Mouse (Mus musculus) ES-E14 (cell line): Measurements from ENCODE around the gene Itga11. TPM values are rescaled to one million over a fixed set of nuclear protein-coding genes. Genes with fewer than 3 reads are reported as not detected.
A peak's percentile ranks its signal among the peaks of the same experiment; 100 is the strongest.

ENCODE experiments used
- DNase-seq: peaks from one replicate; pipeline ENCODE4 v3.0.0-alpha.2; 2013; ENCODE audit warnings: low read depth, low spot score
- H3K27ac ChIP-seq: 2 replicates; pipeline ENCODE4 v1.5.1; 2012; ENCODE audit warnings: low read depth, mild to moderate bottlenecking, low read length, moderate library complexity, mixed read lengths; ENCODE audit not compliant: poor library complexity, insufficient read depth, severe bottlenecking
- H3K36me3 ChIP-seq: 2 replicates; pipeline ENCODE4 v1.6.1; 2012; ENCODE audit warnings: mild to moderate bottlenecking, low read length, moderate library complexity, mixed read lengths; ENCODE audit not compliant: control insufficient read depth, poor library complexity, insufficient read depth, severe bottlenecking
- H3K4me1 ChIP-seq, 2 experiments: fragments of 150-350 bp in 1 of 2; sonication (generic) in 1 of 2; 2 replicates each; pipeline ENCODE4 v1.6.1; 2012; ENCODE audit warnings: low read length in 2 of 2, mild to moderate bottlenecking in 1 of 2, mixed read lengths in 1 of 2; ENCODE audit not compliant: control insufficient read depth in 2 of 2, insufficient read depth in 2 of 2, poor library complexity in 1 of 2
- H3K4me3 ChIP-seq, 2 experiments: fragments of 150-350 bp in 1 of 2; sonication (generic) in 1 of 2; 2 replicates each; pipeline ENCODE4 v1.5.1; 2012; ENCODE audit warnings: low read length in 2 of 2, low read depth in 1 of 2, mild to moderate bottlenecking in 1 of 2, mixed read lengths in 1 of 2; ENCODE audit not compliant: insufficient read depth in 1 of 2, poor library complexity in 1 of 2, severe bottlenecking in 1 of 2
- H3K9ac ChIP-seq: 2 replicates; pipeline ENCODE4 v1.6.1; 2012; ENCODE audit warnings: low read depth, mild to moderate bottlenecking, low read length, mixed read lengths; ENCODE audit not compliant: poor library complexity, insufficient read depth, severe bottlenecking
- H3K9me3 ChIP-seq: fragments of 150-350 bp; sonication (generic); 2 replicates; pipeline ENCODE4 v1.6.1; 2012; ENCODE audit warnings: low read depth, mild to moderate bottlenecking, low read length; ENCODE audit not compliant: control insufficient read depth, insufficient read depth
- CHD2 ChIP-seq: IDR thresholded peaks from 2 replicates; pipeline ENCODE4 v1.6.1; 2014; ENCODE audit warnings: mild to moderate bottlenecking, low read depth, low read length, inconsistent platforms
- HCFC1 ChIP-seq: IDR thresholded peaks from 2 replicates; pipeline ENCODE4 v1.6.1; 2012; ENCODE audit warnings: low read length, inconsistent platforms, borderline replicate concordance; ENCODE audit not compliant: insufficient read depth
- MAFK ChIP-seq: IDR thresholded peaks from 2 replicates; pipeline ENCODE4 v1.6.1; 2014; ENCODE audit warnings: mild to moderate bottlenecking, low read depth, low read length, inconsistent platforms; ENCODE audit not compliant: insufficient read depth
- ZC3H11A ChIP-seq: IDR thresholded peaks from 2 replicates; pipeline ENCODE4 v1.6.1; 2012; ENCODE audit warnings: low read depth, mild to moderate bottlenecking, inconsistent platforms, low read length, borderline replicate concordance
- ZNF384 ChIP-seq: IDR thresholded peaks from 2 replicates; pipeline ENCODE4 v1.6.1; 2012; ENCODE audit warnings: low read depth, low read length, inconsistent platforms
- in situ Hi-C, 2 experiments: fragments of 600-800 bp; cut with MboI; formaldehyde crosslinking; loops; one replicate each; pipeline ENCODE4 v1.15.1; 2025; ENCODE audit warnings: low sequenced_read_pairs in 2 of 2, inconsistent platforms in 1 of 2; ENCODE audit not compliant: unreplicated experiment in 2 of 2
- total RNA-seq: library from RNA; depleted of rRNA; stranded (reverse); fragments of 300-350 nt; gene quantifications from 2 replicates; pipeline ENCODE4 v1.2.3, GENCODE M21; 2012

The Itga11 gene
- total RNA-seq, 1 experiment: 1.3 TPM

DNA sequence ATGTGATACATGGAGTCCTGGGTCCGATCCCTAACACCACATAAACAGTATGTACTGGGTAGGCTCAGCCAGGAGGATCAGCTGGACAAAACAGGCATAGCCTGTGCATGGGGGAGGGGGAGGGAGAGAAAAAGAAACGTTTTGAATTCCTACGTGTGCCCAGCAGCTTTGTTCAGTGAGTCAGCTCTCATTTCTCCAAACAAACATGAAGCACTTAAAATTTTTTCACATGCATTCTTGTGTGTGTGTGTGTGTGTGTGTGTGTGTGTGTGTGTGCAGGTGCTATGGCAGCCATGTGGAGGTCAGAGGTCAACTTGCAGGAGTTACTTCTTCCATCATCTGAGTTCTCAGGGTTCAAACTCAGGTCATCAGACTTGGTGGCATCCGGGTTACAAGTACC lies 97.8 kb downstream of the Itga11 start:
- Histone ChIP-seq H3K4me3 (no peak overlapping the region), H3K9ac (no peak overlapping the region), H3K4me1 (peaks cover 0 to 4% of the 10 kb centered on the region in 2 experiments; a peak in 1 of 4 replicates), H3K36me3 (no peaks in the 10 kb centered on the region; the same call in 1 of the 2 replicates), H3K27ac (no peak overlapping the region), H3K9me3 (no peaks in the 10 kb centered on the region)
- no peak for DNase-seq
- TF ChIP-seq ZC3H11A (no peak), ZNF384 (no peak), MAFK (no peak)
- in situ Hi-C loops: no loop called here

GRCm38 (mm10) chr9:62777461-62777860 lies 99.8 kb downstream of the Itga11 start:
- Histone ChIP-seq H3K4me1 (peaks cover 0 to 4% of the 10 kb centered on the region in 2 experiments; a peak in 1 of 4 replicates), H3K9ac (no peak overlapping the region), H3K4me3 (no peak overlapping the region), H3K27ac (no peak overlapping the region), H3K9me3 (no peaks in the 10 kb centered on the region), H3K36me3 (no peaks in the 10 kb centered on the region; the same call in 1 of the 2 replicates)
- TF ChIP-seq ZC3H11A: peak; percentile 62
- no peak for TF ChIP-seq CHD2
- peak; percentile 81 for DNase-seq
- in situ Hi-C loops: no loop called here

GRCm38 (mm10) chr9:62778721-62779120 lies 101.1 kb downstream of the Itga11 start:
- H3K27ac ChIP-seq: no peak overlapping the region
- DNase-seq: no peak
- H3K9me3 ChIP-seq: no peaks in the 10 kb centered on the region
- H3K4me1 ChIP-seq: peaks cover 0 to 5% of the 10 kb centered on the region in 2 experiments; a peak in 1 of 4 replicates
- H3K4me3 ChIP-seq: peak overlapping the region in 1 of 2 experiments; percentile 22; a peak in 1 of 4 replicates
- H3K9ac ChIP-seq: no peak overlapping the region
- in situ Hi-C loops: no loop called here
- no peak for TF ChIP-seq MAFK
- no peaks in the 10 kb centered on the region for H3K36me3 ChIP-seq

GRCm38 (mm10) chr9:62781965-62782364 lies 104.3 kb downstream of the Itga11 start:
- Histone ChIP-seq H3K4me1 (peaks cover 0 to 7% of the 10 kb centered on the region in 2 experiments; a peak in 1 of 4 replicates), H3K4me3 (no peak overlapping the region), H3K27ac (no peak overlapping the region), H3K9me3 (no peaks in the 10 kb centered on the region), H3K9ac (no peak overlapping the region), H3K36me3 (peaks cover 3% of the 10 kb centered on the region; the same call in 1 of the 2 replicates)
- in situ Hi-C loops: no loop called here
- DNase-seq: no peak
- TF ChIP-seq CHD2: no peak
- TF ChIP-seq ZC3H11A: no peak
- TF ChIP-seq MAFK: no peak
- TF ChIP-seq HCFC1: no peak
- TF ChIP-seq ZNF384: no peak

- Histone ChIP-seq H3K4me3 (no peak overlapping the region), H3K4me1 (peaks cover 0 to 3% of the 10 kb centered on the region in 2 experiments; a peak in 1 of 4 replicates), H3K9ac (no peak overlapping the region), H3K9me3 (no peaks in the 10 kb centered on the region), H3K27ac (no peak overlapping the region), H3K36me3 (peaks cover 3% of the 10 kb centered on the region; the same call in 1 of the 2 replicates)
- DNase-seq: peak; percentile 63
- in situ Hi-C loops: no loop called here
- no peak for TF ChIP-seq ZC3H11A
- no peak for TF ChIP-seq HCFC1
- no peak for TF ChIP-seq MAFK
- no peak for TF ChIP-seq ZNF384
- TF ChIP-seq CHD2: no peak
Measured at GRCm38 (mm10) chr9:62782976-62783781, 105.6 kb downstream of the Itga11 start.
